Mouse (Mus musculus): ENCODE measurements at regions not wholly inside any gene's neighbourhood (a gene's known extent, or its start where the extent isn't known, plus 50 kb on each side); places are given as distances from the start of the nearest gene placed in this dataset.
A peak's percentile ranks its signal among the peaks of the same experiment; 100 is the strongest.
"Not testable (repeated sequence)": the region's sequence is repeated elsewhere in the genome, so short reads cannot be mapped to it uniquely, and the experiment has no call there.

GRCm38 (mm10) chr10:123848564-123848963, 584.8 kb downstream of the Fam19a2 start:
- 79% methylated on average over 1 of the region's 1 CpGs for WGBS
- ATAC-seq (replicated peaks; ENCODE audit: insufficient number of reproducible peaks, low FRiP score, low TSS enrichment, low read depth): no peak
- Histone ChIP-seq H3K4me1 (ENCODE audit: control insufficient read depth, insufficient read depth, low read length) (no peaks in the 10 kb centered on the region), H3K27me3 (ENCODE audit: control insufficient read depth, insufficient read depth, low read length) (no peaks in the 10 kb centered on the region), H3K27ac (replicated peaks; ENCODE audit: low read depth, low read length) (no peak overlapping the region), H3K4me3 (ENCODE audit: low read depth, low read length) (no peak overlapping the region), H3K9ac (replicated peaks; ENCODE audit: low read length) (no peak overlapping the region), H3K4me2 (ENCODE audit: low read depth, low read length) (no peak overlapping the region), H3K9me3 (replicated peaks; ENCODE audit: control insufficient read depth, low read length) (no peaks in the 10 kb centered on the region), H3K36me3 (replicated peaks; ENCODE audit: control insufficient read depth, insufficient read depth, low read depth, low read length) (no peaks in the 10 kb centered on the region)
- no peak for DNase-seq (ENCODE audit: low spot score)

DNA sequence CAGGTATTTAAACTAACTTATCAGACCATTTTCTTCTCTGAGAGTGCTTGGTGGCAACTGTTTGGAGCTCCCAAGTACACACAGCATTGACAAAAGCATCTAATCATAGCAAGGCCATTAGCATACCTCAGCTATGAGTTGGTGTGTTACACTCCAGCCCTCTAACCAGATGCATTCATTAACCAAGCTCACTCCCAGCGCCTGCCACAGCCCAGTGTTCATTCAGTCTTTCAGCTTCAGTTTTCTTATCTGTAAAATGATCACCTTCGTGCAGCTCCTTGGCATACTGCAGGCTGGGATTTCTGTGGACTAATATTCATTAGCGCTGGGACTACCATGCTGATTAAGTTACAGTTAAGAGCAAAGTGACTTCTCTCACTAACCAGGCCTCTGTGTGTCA, 611.7 kb downstream of the Fam19a2 start:
- Histone ChIP-seq H3K36me3 (replicated peaks; ENCODE audit: control insufficient read depth, insufficient read depth, low read depth, low read length) (no peaks in the 10 kb centered on the region), H3K4me1 (ENCODE audit: control insufficient read depth, insufficient read depth, low read length) (no peaks in the 10 kb centered on the region), H3K9ac (replicated peaks; ENCODE audit: low read length) (no peak overlapping the region), H3K27me3 (ENCODE audit: control insufficient read depth, insufficient read depth, low read length) (no peaks in the 10 kb centered on the region), H3K27ac (replicated peaks; ENCODE audit: low read depth, low read length) (no peak overlapping the region), H3K4me3 (ENCODE audit: low read depth, low read length) (no peak overlapping the region), H3K9me3 (replicated peaks; ENCODE audit: control insufficient read depth, low read length) (no peaks in the 10 kb centered on the region), H3K4me2 (ENCODE audit: low read depth, low read length) (no peak overlapping the region)
- 49% methylated on average over 3 of the region's 3 CpGs for WGBS
- DNase-seq (ENCODE audit: low spot score) (peak; percentile 2), ATAC-seq (replicated peaks; ENCODE audit: insufficient number of reproducible peaks, low FRiP score, low TSS enrichment, low read depth) (no peak)

- Histone ChIP-seq H3K27me3 (ENCODE audit: control insufficient read depth, insufficient read depth, low read length) (no peaks in the 10 kb centered on the region), H3K4me1 (ENCODE audit: control insufficient read depth, insufficient read depth, low read length) (no peaks in the 10 kb centered on the region), H3K36me3 (replicated peaks; ENCODE audit: control insufficient read depth, insufficient read depth, low read depth, low read length) (no peaks in the 10 kb centered on the region), H3K9me3 (replicated peaks; ENCODE audit: control insufficient read depth, low read length) (no peaks in the 10 kb centered on the region), H3K27ac (replicated peaks; ENCODE audit: low read depth, low read length) (no peak overlapping the region), H3K4me3 (ENCODE audit: low read depth, low read length) (no peak overlapping the region), H3K4me2 (ENCODE audit: low read depth, low read length) (no peak overlapping the region), H3K9ac (replicated peaks; ENCODE audit: low read length) (no peak overlapping the region)
- ATAC-seq (replicated peaks; ENCODE audit: insufficient number of reproducible peaks, low FRiP score, low TSS enrichment, low read depth): no peak
- 56% methylated on average over 5 of the region's 5 CpGs for WGBS
- no peak for DNase-seq (ENCODE audit: low spot score)
Measured at GRCm38 (mm10) chr10:123875882-123876281, 612.1 kb downstream of the Fam19a2 start.

- Histone ChIP-seq H3K27ac (replicated peaks; ENCODE audit: low read depth, low read length) (no peak overlapping the region), H3K4me3 (ENCODE audit: low read depth, low read length) (no peak overlapping the region), H3K4me2 (ENCODE audit: low read depth, low read length) (no peak overlapping the region), H3K9ac (replicated peaks; ENCODE audit: low read length) (no peak overlapping the region), H3K4me1 (ENCODE audit: control insufficient read depth, insufficient read depth, low read length) (no peaks in the 10 kb centered on the region), H3K27me3 (ENCODE audit: control insufficient read depth, insufficient read depth, low read length) (no peaks in the 10 kb centered on the region), H3K9me3 (replicated peaks; ENCODE audit: control insufficient read depth, low read length) (no peaks in the 10 kb centered on the region), H3K36me3 (replicated peaks; ENCODE audit: control insufficient read depth, insufficient read depth, low read depth, low read length) (no peaks in the 10 kb centered on the region)
- ATAC-seq (replicated peaks; ENCODE audit: insufficient number of reproducible peaks, low FRiP score, low TSS enrichment, low read depth): no peak
- DNase-seq (ENCODE audit: low spot score): no peak
- 77% methylated on average over 3 of the region's 3 CpGs for WGBS
Measured at GRCm38 (mm10) chr10:123888681-123889172, 624.9 kb downstream of the Fam19a2 start.

- no peak for ATAC-seq (replicated peaks; ENCODE audit: insufficient number of reproducible peaks, low FRiP score, low TSS enrichment, low read depth)
- H3K27ac ChIP-seq (replicated peaks; ENCODE audit: low read depth, low read length): no peak overlapping the region
- no peak for DNase-seq (ENCODE audit: low spot score)
- no peak overlapping the region for H3K4me3 ChIP-seq (ENCODE audit: low read depth, low read length)
- no peak overlapping the region for H3K4me2 ChIP-seq (ENCODE audit: low read depth, low read length)
- no peaks in the 10 kb centered on the region for H3K36me3 ChIP-seq (replicated peaks; ENCODE audit: control insufficient read depth, insufficient read depth, low read depth, low read length)
- no peaks in the 10 kb centered on the region for H3K4me1 ChIP-seq (ENCODE audit: control insufficient read depth, insufficient read depth, low read length)
- H3K27me3 ChIP-seq (ENCODE audit: control insufficient read depth, insufficient read depth, low read length): no peaks in the 10 kb centered on the region
- no peak overlapping the region for H3K9ac ChIP-seq (replicated peaks; ENCODE audit: low read length)
- no peaks in the 10 kb centered on the region for H3K9me3 ChIP-seq (replicated peaks; ENCODE audit: control insufficient read depth, low read length)
Measured at GRCm38 (mm10) chr10:123919054-123919453, 655.3 kb downstream of the Fam19a2 start.

DNA sequence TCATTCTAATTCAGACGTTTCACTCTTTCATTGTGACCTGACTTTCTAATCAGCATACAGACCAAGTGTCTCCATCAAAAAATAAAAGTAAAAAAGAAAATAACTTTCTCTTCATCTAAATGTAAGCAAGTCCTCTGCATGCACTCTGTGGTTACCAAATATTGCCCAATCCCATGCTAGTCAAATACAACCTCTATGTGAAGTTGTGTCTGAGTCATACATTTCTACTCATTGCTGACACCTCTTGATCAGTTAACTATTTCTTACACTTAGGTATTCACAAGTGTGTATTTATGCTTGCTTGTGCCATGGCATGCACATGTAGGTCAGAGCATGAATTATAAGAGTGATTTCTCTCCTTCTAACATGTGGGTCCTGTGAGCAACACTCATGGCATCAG, 666.2 kb downstream of the Fam19a2 start:
- no peak overlapping the region for H3K4me2 ChIP-seq (ENCODE audit: low read depth, low read length)
- no peaks in the 10 kb centered on the region for H3K9me3 ChIP-seq (replicated peaks; ENCODE audit: control insufficient read depth, low read length)
- no peaks in the 10 kb centered on the region for H3K27me3 ChIP-seq (ENCODE audit: control insufficient read depth, insufficient read depth, low read length)
- ATAC-seq (replicated peaks; ENCODE audit: insufficient number of reproducible peaks, low FRiP score, low TSS enrichment, low read depth): no peak
- H3K36me3 ChIP-seq (replicated peaks; ENCODE audit: control insufficient read depth, insufficient read depth, low read depth, low read length): no peaks in the 10 kb centered on the region
- H3K9ac ChIP-seq (replicated peaks; ENCODE audit: low read length): no peak overlapping the region
- no peak for DNase-seq (ENCODE audit: low spot score)
- 71% methylated on average over 1 of the region's 1 CpGs for WGBS
- H3K27ac ChIP-seq (replicated peaks; ENCODE audit: low read depth, low read length): no peak overlapping the region
- H3K4me3 ChIP-seq (ENCODE audit: low read depth, low read length): no peak overlapping the region
- H3K4me1 ChIP-seq (ENCODE audit: control insufficient read depth, insufficient read depth, low read length): no peaks in the 10 kb centered on the region

- H3K4me2 ChIP-seq (ENCODE audit: low read depth, low read length): not testable (repeated sequence)
- 83% methylated on average over 4 of the region's 4 CpGs for WGBS
Measured at GRCm38 (mm10) chr10:123938732-123939131, 674.9 kb downstream of the Fam19a2 start.

More at GRCm38 (mm10) chr10:123938732-123939131, 674.9 kb downstream of the Fam19a2 start:
- not testable (repeated sequence) for ATAC-seq (replicated peaks; ENCODE audit: insufficient number of reproducible peaks, low FRiP score, low TSS enrichment, low read depth); H3K4me1 ChIP-seq (ENCODE audit: control insufficient read depth, insufficient read depth, low read length); H3K36me3 ChIP-seq (replicated peaks; ENCODE audit: control insufficient read depth, insufficient read depth, low read depth, low read length); H3K27ac ChIP-seq (replicated peaks; ENCODE audit: low read depth, low read length); H3K4me3 ChIP-seq (ENCODE audit: low read depth, low read length); H3K9me3 ChIP-seq (replicated peaks; ENCODE audit: control insufficient read depth, low read length); H3K9ac ChIP-seq (replicated peaks; ENCODE audit: low read length); DNase-seq (ENCODE audit: low spot score); H3K27me3 ChIP-seq (ENCODE audit: control insufficient read depth, insufficient read depth, low read length)

All from embryonic facial prominence, embryonic 11.5 days (tissue).